Mouse (Mus musculus) splenic B cell, adult 2 months (primary cell): Measurements from ENCODE around the gene Samd10.
A peak's percentile ranks its signal among the peaks of the same experiment; 100 is the strongest.

Source experiments
- DNase-seq: peaks from one replicate; pipeline ENCODE4 v3.0.0-alpha.2; 2011; ENCODE audit warnings: low read depth, low spot score
- H3K27me3 ChIP-seq: 2 replicates; pipeline ENCODE4 v1.6.1; 2012; ENCODE audit warnings: mild to moderate bottlenecking, low read length, moderate library complexity, mixed read lengths; ENCODE audit not compliant: control insufficient read depth, poor library complexity, insufficient read depth, severe bottlenecking
- H3K36me3 ChIP-seq: 2 replicates; pipeline ENCODE4 v1.6.1; 2012; ENCODE audit warnings: mild to moderate bottlenecking, low read length, moderate library complexity, mixed read lengths; ENCODE audit not compliant: control insufficient read depth, poor library complexity, insufficient read depth, severe bottlenecking

The Samd10 gene

GRCm38 (mm10) chr2:181574921-181575545 lies 24.0 kb downstream of the Samd10 start:
- DNase-seq = no peak

GRCm38 (mm10) chr2:181573961-181574360 lies 25.1 kb downstream of the Samd10 start:
- DNase-seq = no peak
- H3K27me3 ChIP-seq = no peaks in the 10 kb centered on the region
- 0 out of 2 replicates have a peak, but pooled peaks cover 1% of the 10 kb centered on the region for H3K36me3 ChIP-seq

More at GRCm38 (mm10) chr2:181574921-181575545, 24.0 kb downstream of the Samd10 start:
- Histone ChIP-seq H3K36me3 (no peaks in the 10 kb centered on the region), H3K27me3 (no peaks in the 10 kb centered on the region)

- Histone ChIP-seq H3K27me3 (no peaks in the 10 kb centered on the region), H3K36me3 (0 out of 2 replicates have a peak, but pooled peaks cover 1% of the 10 kb centered on the region)
- no peak for DNase-seq
Measured at GRCm38 (mm10) chr2:181572921-181573920, 25.8 kb downstream of the Samd10 start.

- DNase-seq = no peak
- H3K27me3 ChIP-seq = no peaks in the 10 kb centered on the region
- 0 out of 2 replicates have a peak, but pooled peaks cover 1% of the 10 kb centered on the region for H3K36me3 ChIP-seq
Measured at GRCm38 (mm10) chr2:181571941-181572670, 26.9 kb downstream of the Samd10 start.

GRCm38 (mm10) chr2:181570921-181571595 lies 28.0 kb downstream of the Samd10 start:
- H3K27me3 ChIP-seq = no peaks in the 10 kb centered on the region
- DNase-seq = no peak
- 0 out of 2 replicates have a peak, but pooled peaks cover 1% of the 10 kb centered on the region for H3K36me3 ChIP-seq

GRCm38 (mm10) chr2:181570375-181570774 lies 28.6 kb downstream of the Samd10 start:
- Histone ChIP-seq H3K36me3 (0 out of 2 replicates have a peak, but pooled peaks cover 1% of the 10 kb centered on the region), H3K27me3 (no peaks in the 10 kb centered on the region)
- DNase-seq = no peak

- Histone ChIP-seq H3K36me3 (0 out of 2 replicates have a peak, but pooled peaks cover 1% of the 10 kb centered on the region), H3K27me3 (no peaks in the 10 kb centered on the region)
- DNase-seq = no peak
Measured at GRCm38 (mm10) chr2:181569856-181570255, 29.2 kb downstream of the Samd10 start.

GRCm38 (mm10) chr2:181568272-181569008 lies 30.6 kb downstream of the Samd10 start:
- H3K27me3 ChIP-seq = no peaks in the 10 kb centered on the region
- H3K36me3 ChIP-seq = 0 out of 2 replicates have a peak, but pooled peaks cover 1% of the 10 kb centered on the region
- DNase-seq = peak; percentile 72

- H3K27me3 ChIP-seq = no peaks in the 10 kb centered on the region
- 0 out of 2 replicates have a peak, but pooled peaks cover 1% of the 10 kb centered on the region for H3K36me3 ChIP-seq
- DNase-seq = no peak
Measured at GRCm38 (mm10) chr2:181567338-181567737, 31.7 kb downstream of the Samd10 start.

GRCm38 (mm10) chr2:181553772-181554171 lies 45.2 kb downstream of the Samd10 start:
- peaks cover 19% of the 10 kb centered on the region for H3K36me3 ChIP-seq
- no peaks in the 10 kb centered on the region for H3K27me3 ChIP-seq

GRCm38 (mm10) chr2:181550233-181550632 lies 48.8 kb downstream of the Samd10 start:
- no peak for DNase-seq
- Histone ChIP-seq H3K36me3 (peaks cover 27% of the 10 kb centered on the region), H3K27me3 (no peaks in the 10 kb centered on the region)

More at GRCm38 (mm10) chr2:181553772-181554171, 45.2 kb downstream of the Samd10 start:
- no peak for DNase-seq

GRCm38 (mm10) chr2:181548682-181549081 lies 50.3 kb downstream of the Samd10 start:
- Histone ChIP-seq H3K36me3 (peaks cover 29% of the 10 kb centered on the region), H3K27me3 (no peaks in the 10 kb centered on the region)
- DNase-seq = no peak

- peak; percentile 18 for DNase-seq
- Histone ChIP-seq H3K27me3 (no peaks in the 10 kb centered on the region), H3K36me3 (peaks cover 29% of the 10 kb centered on the region)
Measured at GRCm38 (mm10) chr2:181548227-181548626, 50.8 kb downstream of the Samd10 start.
